Mouse (Mus musculus): ENCODE measurements around the gene Naa11. TPM values are rescaled to one million over a fixed set of nuclear protein-coding genes. Genes with fewer than 3 reads are reported as not detected.

Gene Naa11
- polyA plus RNA-seq (2012; fragmentation: generic; extraction: Trizol): 0.02 TPM

DNA sequence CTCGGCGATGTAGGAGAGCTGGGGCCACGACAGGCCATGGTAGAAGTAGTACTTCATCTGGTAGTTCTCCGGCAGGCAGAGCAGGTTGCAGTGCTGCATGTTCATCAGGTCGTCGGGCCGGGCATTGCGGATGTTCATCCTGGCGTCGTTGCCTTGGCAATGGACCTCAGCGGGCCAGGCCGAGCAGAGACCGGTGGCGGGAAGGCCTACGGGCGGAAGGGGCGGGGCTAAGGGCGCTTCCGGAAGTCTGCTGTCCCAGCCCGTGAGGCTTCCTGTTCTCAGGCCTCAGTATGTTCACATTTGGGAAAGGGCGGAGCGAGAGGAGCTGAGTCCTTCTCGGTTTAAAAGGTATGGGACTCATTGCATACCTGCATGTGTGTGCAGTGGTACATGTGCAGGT is at the start of gene Naa11:
Gene Naa11, minus strand, starts transcription at position 220 of the 400 bp plus-strand sequence.
- no peak within 1 kb of the TSS for H3ac ChIP-seq (ENCODE audit: control insufficient read depth, insufficient read length)
- H3K4me2 ChIP-seq (ENCODE audit: low read depth): no peak within 1 kb of the TSS
- H3K27me3 ChIP-seq (ENCODE audit: control insufficient read depth, insufficient read depth, insufficient read length): no peaks in the 10 kb centered on the region
- H3K79me2 ChIP-seq (ENCODE audit: control insufficient read depth, insufficient read depth): no peaks in the 10 kb centered on the region
- H3K36me3 ChIP-seq (ENCODE audit: control insufficient read depth, insufficient read depth): no peaks in the 10 kb centered on the region
- TF ChIP-seq TCF3 (IDR thresholded peaks at IDR 0.05; ENCODE audit: insufficient read length, low read depth) (no peak), POLR2AphosphoS2 (IDR thresholded peaks at IDR 0.05; ENCODE audit: insufficient read length, low read depth) (no peak), USF1 (IDR thresholded peaks at IDR 0.05; ENCODE audit: low read depth) (no peak), MYOG (IDR thresholded peaks at IDR 0.05; ENCODE audit: control insufficient read depth in 1 of 3, insufficient read depth in 1 of 3, insufficient read length in 2 of 3, low read depth in 2 of 3) (no peak), MYOD1 (IDR thresholded peaks at IDR 0.05; ENCODE audit: control insufficient read depth in 1 of 3, insufficient read length in 2 of 3, low read depth in 2 of 3) (no peak), REST (IDR thresholded peaks at IDR 0.05; ENCODE audit: insufficient read depth, insufficient read length) (no peak), TCF12 (IDR thresholded peaks at IDR 0.05; ENCODE audit: insufficient read depth, poor library complexity, severe bottlenecking) (no peak), POLR2A (IDR thresholded peaks at IDR 0.05; ENCODE audit: insufficient read length, low read depth) (no peak), CEBPB (IDR thresholded peaks at IDR 0.05; ENCODE audit: insufficient read depth, poor library complexity, severe bottlenecking) (no peak), SRF (IDR thresholded peaks at IDR 0.05; ENCODE audit: control insufficient read depth, insufficient read length, low read depth) (no peak), MAX (IDR thresholded peaks at IDR 0.05; ENCODE audit: low read depth) (no peak), E2F4 (IDR thresholded peaks at IDR 0.05; ENCODE audit: insufficient read depth) (no peak)
- no peak within 1 kb of the TSS for H3K4me3 ChIP-seq

DNA sequence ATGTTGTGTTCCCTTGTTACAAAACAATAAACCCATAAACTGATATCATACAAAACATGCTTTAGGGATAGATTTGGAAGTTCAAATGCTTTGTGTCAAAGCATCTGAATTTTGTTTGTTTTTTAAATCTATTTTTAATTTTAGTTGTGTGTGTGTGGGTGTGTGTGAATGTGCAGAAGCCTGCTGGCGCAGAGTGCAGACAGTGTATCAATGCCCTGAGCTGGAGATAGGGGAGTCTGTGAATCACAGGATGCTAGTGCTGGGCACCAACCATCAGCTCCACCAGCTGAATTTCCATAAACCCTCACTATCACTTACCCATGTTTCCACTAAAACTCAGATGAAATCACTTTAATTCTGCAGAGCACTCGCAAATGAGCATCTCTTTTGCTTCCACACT is 40.3 kb upstream of the Naa11 start:
- no peak overlapping the region for H3ac ChIP-seq (ENCODE audit: control insufficient read depth, insufficient read length)
- H3K4me3 ChIP-seq: no peak overlapping the region
- H3K36me3 ChIP-seq (ENCODE audit: control insufficient read depth, insufficient read depth): no peaks in the 10 kb centered on the region
- H3K4me2 ChIP-seq (ENCODE audit: low read depth): no peak overlapping the region
- no peaks in the 10 kb centered on the region for H3K79me2 ChIP-seq (ENCODE audit: control insufficient read depth, insufficient read depth)
- H3K27me3 ChIP-seq (ENCODE audit: control insufficient read depth, insufficient read depth, insufficient read length): no peaks in the 10 kb centered on the region
- TF ChIP-seq USF1 (IDR thresholded peaks at IDR 0.05; ENCODE audit: low read depth): no peak
- no peak for TF ChIP-seq TCF12 (IDR thresholded peaks at IDR 0.05; ENCODE audit: insufficient read depth, poor library complexity, severe bottlenecking)
- TF ChIP-seq POLR2AphosphoS2 (IDR thresholded peaks at IDR 0.05; ENCODE audit: insufficient read length, low read depth): no peak
- TF ChIP-seq SRF (IDR thresholded peaks at IDR 0.05; ENCODE audit: control insufficient read depth, insufficient read length, low read depth): no peak
- TF ChIP-seq MYOD1 (IDR thresholded peaks at IDR 0.05; ENCODE audit: control insufficient read depth in 1 of 3, insufficient read length in 2 of 3, low read depth in 2 of 3): no peak
- no peak for TF ChIP-seq TCF3 (IDR thresholded peaks at IDR 0.05; ENCODE audit: insufficient read length, low read depth)
- TF ChIP-seq E2F4 (IDR thresholded peaks at IDR 0.05; ENCODE audit: insufficient read depth): no peak
- no peak for TF ChIP-seq REST (IDR thresholded peaks at IDR 0.05; ENCODE audit: insufficient read depth, insufficient read length)
- no peak for TF ChIP-seq MYOG (IDR thresholded peaks at IDR 0.05; ENCODE audit: control insufficient read depth in 1 of 3, insufficient read depth in 1 of 3, insufficient read length in 2 of 3, low read depth in 2 of 3)
- no peak for TF ChIP-seq CEBPB (IDR thresholded peaks at IDR 0.05; ENCODE audit: insufficient read depth, poor library complexity, severe bottlenecking)

DNA sequence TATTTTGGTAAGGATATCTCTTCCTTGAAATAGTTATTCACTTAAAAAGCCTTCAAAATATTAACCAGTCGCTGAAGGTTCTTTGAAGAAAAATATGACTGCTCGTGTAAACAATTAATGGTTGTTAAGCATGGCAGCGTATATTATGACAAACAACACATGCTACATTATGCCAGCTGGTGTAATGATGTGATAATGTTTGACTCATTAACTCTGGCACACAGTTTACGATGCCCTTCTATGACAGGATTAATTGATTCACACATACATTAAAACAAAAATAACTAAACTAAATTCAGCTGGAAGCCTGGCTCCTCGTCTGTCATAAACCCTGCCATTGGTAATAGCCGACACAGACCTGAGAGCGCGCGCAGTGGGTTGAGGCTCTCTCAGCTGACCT is 37.8 kb upstream of the Naa11 start:
- no peak overlapping the region for H3K4me2 ChIP-seq (ENCODE audit: low read depth)
- H3K27me3 ChIP-seq (ENCODE audit: control insufficient read depth, insufficient read depth, insufficient read length): no peaks in the 10 kb centered on the region
- no peaks in the 10 kb centered on the region for H3K36me3 ChIP-seq (ENCODE audit: control insufficient read depth, insufficient read depth)
- H3K4me3 ChIP-seq: no peak overlapping the region
- no peak overlapping the region for H3ac ChIP-seq (ENCODE audit: control insufficient read depth, insufficient read length)
- TF ChIP-seq MYOG (IDR thresholded peaks at IDR 0.05; ENCODE audit: control insufficient read depth in 1 of 3, insufficient read depth in 1 of 3, insufficient read length in 2 of 3, low read depth in 2 of 3) (no peak), CEBPB (IDR thresholded peaks at IDR 0.05; ENCODE audit: insufficient read depth, poor library complexity, severe bottlenecking) (no peak), SRF (IDR thresholded peaks at IDR 0.05; ENCODE audit: control insufficient read depth, insufficient read length, low read depth) (no peak), POLR2A (IDR thresholded peaks at IDR 0.05; ENCODE audit: insufficient read length, low read depth) (no peak), TCF3 (IDR thresholded peaks at IDR 0.05; ENCODE audit: insufficient read length, low read depth) (no peak), POLR2AphosphoS2 (IDR thresholded peaks at IDR 0.05; ENCODE audit: insufficient read length, low read depth) (no peak), MAX (IDR thresholded peaks at IDR 0.05; ENCODE audit: low read depth) (no peak)
- H3K79me2 ChIP-seq (ENCODE audit: control insufficient read depth, insufficient read depth): no peaks in the 10 kb centered on the region

DNA sequence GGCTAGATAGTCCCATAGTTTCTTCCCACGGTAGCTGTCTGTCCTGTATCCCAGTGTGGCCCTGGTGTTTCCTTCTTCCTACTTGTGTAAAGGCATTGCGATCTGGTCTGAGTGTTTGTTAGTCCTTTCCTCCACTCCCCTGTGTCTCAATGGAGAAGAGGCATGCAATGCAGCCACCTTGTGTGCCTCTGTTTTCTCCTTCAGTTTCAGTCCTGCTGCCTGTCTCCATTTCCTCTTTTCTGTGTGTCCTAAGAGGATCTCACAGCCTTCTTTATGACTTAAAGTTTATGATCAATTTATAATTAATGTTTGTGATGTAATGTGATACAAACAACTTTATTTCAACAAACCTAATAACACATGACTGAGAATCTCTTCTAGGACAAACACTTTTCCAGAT is 29.5 kb upstream of the Naa11 start:
- Histone ChIP-seq H3K4me3 (no peak overlapping the region), H3K4me2 (ENCODE audit: low read depth) (no peak overlapping the region), H3K36me3 (ENCODE audit: control insufficient read depth, insufficient read depth) (no peaks in the 10 kb centered on the region), H3K79me2 (ENCODE audit: control insufficient read depth, insufficient read depth) (no peaks in the 10 kb centered on the region), H3K27me3 (ENCODE audit: control insufficient read depth, insufficient read depth, insufficient read length) (no peaks in the 10 kb centered on the region), H3ac (ENCODE audit: control insufficient read depth, insufficient read length) (no peak overlapping the region)
- TF ChIP-seq POLR2AphosphoS2 (IDR thresholded peaks at IDR 0.05; ENCODE audit: insufficient read length, low read depth) (no peak), MYOG (IDR thresholded peaks at IDR 0.05; ENCODE audit: control insufficient read depth in 1 of 3, insufficient read depth in 1 of 3, insufficient read length in 2 of 3, low read depth in 2 of 3) (no peak), TCF12 (IDR thresholded peaks at IDR 0.05; ENCODE audit: insufficient read depth, poor library complexity, severe bottlenecking) (no peak), E2F4 (IDR thresholded peaks at IDR 0.05; ENCODE audit: insufficient read depth) (no peak), REST (IDR thresholded peaks at IDR 0.05; ENCODE audit: insufficient read depth, insufficient read length) (no peak), SRF (IDR thresholded peaks at IDR 0.05; ENCODE audit: control insufficient read depth, insufficient read length, low read depth) (no peak), POLR2A (IDR thresholded peaks at IDR 0.05; ENCODE audit: insufficient read length, low read depth) (no peak), USF1 (IDR thresholded peaks at IDR 0.05; ENCODE audit: low read depth) (no peak), CEBPB (IDR thresholded peaks at IDR 0.05; ENCODE audit: insufficient read depth, poor library complexity, severe bottlenecking) (no peak), MYOD1 (IDR thresholded peaks at IDR 0.05; ENCODE audit: control insufficient read depth in 1 of 3, insufficient read length in 2 of 3, low read depth in 2 of 3) (no peak), TCF3 (IDR thresholded peaks at IDR 0.05; ENCODE audit: insufficient read length, low read depth) (no peak), MAX (IDR thresholded peaks at IDR 0.05; ENCODE audit: low read depth) (no peak)

- H3K79me2 ChIP-seq (ENCODE audit: control insufficient read depth, insufficient read depth): no peaks in the 10 kb centered on the region
- H3K4me2 ChIP-seq (ENCODE audit: low read depth): no peak overlapping the region
- H3K36me3 ChIP-seq (ENCODE audit: control insufficient read depth, insufficient read depth): no peaks in the 10 kb centered on the region
- TF ChIP-seq TCF12 (IDR thresholded peaks at IDR 0.05; ENCODE audit: insufficient read depth, poor library complexity, severe bottlenecking): no peak
- no peak for TF ChIP-seq E2F4 (IDR thresholded peaks at IDR 0.05; ENCODE audit: insufficient read depth)
- H3K27me3 ChIP-seq (ENCODE audit: control insufficient read depth, insufficient read depth, insufficient read length): no peaks in the 10 kb centered on the region
- H3ac ChIP-seq (ENCODE audit: control insufficient read depth, insufficient read length): no peak overlapping the region
- H3K4me3 ChIP-seq: no peak overlapping the region
Observed at GRCm38 (mm10) chr5:97417185-97417584, 25.0 kb upstream of the Naa11 start.
